Mouse (Mus musculus) cortical plate, adult 2 months (tissue): Measurements from ENCODE around the gene Hltf. TPM values are rescaled to one million over a fixed set of nuclear protein-coding genes. Genes with fewer than 3 reads are reported as not detected.

Source experiments
- H3K27ac ChIP-seq: fragments of 200-500 bp; 2 replicates; pipeline ENCODE4 v1.5.1; 2012; ENCODE audit warnings: low read length, control low read depth, inconsistent platforms; ENCODE audit not compliant: insufficient read depth
- H3K4me1 ChIP-seq: fragments of 200-500 bp; 2 replicates; pipeline ENCODE4 v1.6.1; 2011; ENCODE audit warnings: low read length; ENCODE audit not compliant: control insufficient read depth, insufficient read depth
- H3K4me3 ChIP-seq: fragments of 200-500 bp; 2 replicates; pipeline ENCODE4 v1.5.1; 2011; ENCODE audit warnings: mild to moderate bottlenecking, low read length, control low read depth; ENCODE audit not compliant: insufficient read depth
- CTCF ChIP-seq: fragments of 200-500 bp; IDR thresholded peaks from 2 replicates; pipeline ENCODE4 v1.5.1; 2011; ENCODE audit warnings: mild to moderate bottlenecking, control low read depth, low read length; ENCODE audit not compliant: insufficient read depth; ENCODE audit errors: extremely low read depth
- POLR2A ChIP-seq: fragments of 200-500 bp; IDR thresholded peaks from 2 replicates; pipeline ENCODE4 v1.6.1; 2011; ENCODE audit warnings: mild to moderate bottlenecking, low read length, control low read depth; ENCODE audit not compliant: insufficient read depth; ENCODE audit errors: extremely low read depth
- polyA plus RNA-seq: library from polyadenylated mRNA; depleted of rRNA; stranded (reverse); fragments of >200 nt; gene quantifications from 2 replicates; pipeline ENCODE4 v1.2.3, GENCODE M21; 2012

Hltf gene
- polyA plus RNA-seq, 1 experiment, result 14.7 TPM

DNA sequence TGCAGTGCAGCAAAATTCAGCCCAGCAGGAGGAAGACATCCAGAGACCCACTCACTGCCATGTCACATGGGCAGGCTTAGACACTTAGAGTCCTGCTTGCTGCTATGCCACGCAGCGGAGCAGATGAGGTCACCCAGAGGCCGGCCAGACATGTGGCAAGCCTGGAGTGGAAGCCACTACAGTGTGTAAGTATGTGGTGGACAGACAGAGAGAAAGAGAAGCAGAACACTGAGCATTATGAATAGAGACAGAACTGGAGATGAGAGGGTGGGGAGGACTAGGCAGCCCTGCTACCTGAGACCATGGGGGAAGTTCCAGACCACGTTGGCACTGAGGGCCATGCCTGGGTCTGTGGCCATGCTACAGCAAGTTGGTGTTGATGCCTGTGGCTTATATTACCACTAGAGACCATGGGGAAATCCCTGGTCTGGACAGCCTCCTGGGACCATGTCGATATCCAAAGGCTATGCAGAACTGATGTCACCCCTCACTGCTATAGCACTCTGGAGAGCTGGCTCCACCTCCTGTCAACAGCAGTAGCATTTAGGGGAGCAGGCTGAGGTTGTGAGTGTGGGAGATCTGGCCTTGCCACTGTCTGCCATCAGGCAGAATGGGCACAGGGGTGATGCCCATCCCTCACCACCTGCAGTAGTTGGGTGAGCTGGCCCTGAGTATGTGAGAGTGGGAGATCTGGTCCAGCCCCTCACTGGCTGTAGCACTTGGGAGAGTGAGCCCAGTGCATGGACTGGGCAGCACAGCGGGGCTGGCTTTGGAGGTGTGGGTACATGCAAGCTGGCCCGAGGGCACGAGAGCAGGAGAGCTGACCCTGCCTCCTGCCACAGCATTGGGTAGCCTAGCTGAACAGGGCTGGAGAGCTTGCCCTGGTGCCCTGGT is 73.1 kb downstream of the Hltf start:
- no peak for TF ChIP-seq CTCF
- TF ChIP-seq POLR2A, result no peak
- Histone ChIP-seq H3K4me1 (peaks cover 3% of the 10 kb centered on the region; the same call in 1 of the 2 replicates), H3K27ac (no peak overlapping the region), H3K4me3 (no peak overlapping the region)

DNA sequence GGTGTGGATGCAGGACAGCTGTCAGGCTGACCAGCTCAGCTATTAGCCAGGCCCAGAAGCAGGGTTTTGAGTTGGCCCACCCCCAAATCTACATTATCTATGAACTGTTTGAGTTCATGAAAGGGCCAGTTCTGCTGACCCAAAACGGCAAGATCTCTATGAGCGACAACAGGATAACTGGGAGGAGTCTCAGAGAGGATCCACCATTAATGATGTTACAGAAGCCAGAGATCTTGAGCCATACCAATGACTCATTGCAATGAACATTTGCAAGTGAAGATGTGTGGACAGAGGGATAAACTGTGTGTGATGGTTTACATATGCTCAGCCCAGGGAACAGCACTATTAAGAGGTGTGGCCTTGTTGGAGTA is 73.7 kb downstream of the Hltf start:
- no peak overlapping the region for H3K27ac ChIP-seq
- TF ChIP-seq POLR2A (no peak), CTCF (no peak)

DNA sequence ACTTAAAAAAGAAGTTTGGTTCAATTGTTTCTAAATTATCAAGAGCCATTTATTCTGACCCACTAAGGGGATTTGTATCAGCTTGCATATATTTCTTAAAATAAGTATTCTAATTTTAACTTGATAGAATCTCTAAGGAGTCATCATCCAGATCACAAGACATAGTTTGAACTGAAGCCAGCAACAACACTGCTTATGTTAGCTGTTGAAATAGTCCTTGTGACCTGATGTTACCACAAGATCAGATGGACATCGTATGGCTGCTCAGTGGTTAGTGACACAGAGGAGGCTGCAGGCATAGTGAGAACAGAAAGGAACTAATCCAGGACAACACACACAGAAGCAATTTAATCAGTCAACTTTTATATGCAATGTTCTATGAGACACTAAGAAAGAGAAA is 75.1 kb downstream of the Hltf start:
- H3K4me1 ChIP-seq, result peaks cover 3% of the 10 kb centered on the region; the same call in 1 of the 2 replicates

More for the DNA sequence above, 73.7 kb downstream of the Hltf start:
- Histone ChIP-seq H3K4me1 (peaks cover 3% of the 10 kb centered on the region; the same call in 1 of the 2 replicates), H3K4me3 (no peak overlapping the region)

DNA sequence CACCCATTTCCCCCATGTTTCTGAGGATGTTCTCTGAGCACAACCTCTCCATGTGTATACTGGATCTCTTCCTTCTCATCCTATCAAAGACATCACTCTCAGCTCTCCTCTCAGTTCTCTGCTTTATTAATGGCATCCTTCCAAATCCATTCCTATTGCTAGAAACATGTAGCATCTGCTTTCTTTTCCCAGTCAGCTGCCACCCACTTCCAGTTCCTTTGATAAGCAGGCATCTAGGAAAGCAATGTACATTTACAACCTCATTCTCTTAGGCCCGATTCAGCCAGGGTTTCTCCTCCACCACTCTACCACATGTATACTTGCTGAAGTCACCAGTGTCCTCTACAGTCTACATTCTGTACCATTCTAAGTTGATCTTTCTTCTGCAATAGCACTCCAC is 76.1 kb downstream of the Hltf start:
- Histone ChIP-seq H3K27ac (no peak overlapping the region), H3K4me1 (peaks cover 3% of the 10 kb centered on the region; the same call in 1 of the 2 replicates), H3K4me3 (no peak overlapping the region)
- TF ChIP-seq POLR2A (no peak), CTCF (no peak)

More for the DNA sequence above, 75.1 kb downstream of the Hltf start:
- H3K4me3 ChIP-seq, result no peak overlapping the region
- TF ChIP-seq POLR2A, result no peak
- H3K27ac ChIP-seq, result no peak overlapping the region

DNA sequence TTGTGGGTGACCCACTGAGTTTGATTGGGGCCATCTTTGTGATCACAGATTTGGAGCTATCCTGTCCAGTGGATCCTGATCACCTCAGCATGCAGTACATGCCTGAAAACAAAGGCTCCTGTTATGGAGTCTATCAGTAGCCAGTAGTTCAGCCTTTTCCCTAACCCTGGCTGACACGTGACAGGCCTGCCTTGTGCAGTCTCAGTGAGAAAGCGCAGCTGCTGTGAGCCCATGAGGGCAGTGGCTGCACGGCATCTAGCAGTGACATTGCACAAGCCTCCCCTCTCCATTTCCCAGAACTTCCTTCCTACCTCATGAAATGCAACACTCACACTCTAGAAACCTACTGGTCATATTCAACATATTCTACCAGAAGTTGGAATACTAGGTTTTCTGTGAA is 76.9 kb downstream of the Hltf start:
- Histone ChIP-seq H3K4me1 (peaks cover 3% of the 10 kb centered on the region; the same call in 1 of the 2 replicates), H3K27ac (no peak overlapping the region), H3K4me3 (no peak overlapping the region)
- TF ChIP-seq POLR2A (no peak), CTCF (no peak)

DNA sequence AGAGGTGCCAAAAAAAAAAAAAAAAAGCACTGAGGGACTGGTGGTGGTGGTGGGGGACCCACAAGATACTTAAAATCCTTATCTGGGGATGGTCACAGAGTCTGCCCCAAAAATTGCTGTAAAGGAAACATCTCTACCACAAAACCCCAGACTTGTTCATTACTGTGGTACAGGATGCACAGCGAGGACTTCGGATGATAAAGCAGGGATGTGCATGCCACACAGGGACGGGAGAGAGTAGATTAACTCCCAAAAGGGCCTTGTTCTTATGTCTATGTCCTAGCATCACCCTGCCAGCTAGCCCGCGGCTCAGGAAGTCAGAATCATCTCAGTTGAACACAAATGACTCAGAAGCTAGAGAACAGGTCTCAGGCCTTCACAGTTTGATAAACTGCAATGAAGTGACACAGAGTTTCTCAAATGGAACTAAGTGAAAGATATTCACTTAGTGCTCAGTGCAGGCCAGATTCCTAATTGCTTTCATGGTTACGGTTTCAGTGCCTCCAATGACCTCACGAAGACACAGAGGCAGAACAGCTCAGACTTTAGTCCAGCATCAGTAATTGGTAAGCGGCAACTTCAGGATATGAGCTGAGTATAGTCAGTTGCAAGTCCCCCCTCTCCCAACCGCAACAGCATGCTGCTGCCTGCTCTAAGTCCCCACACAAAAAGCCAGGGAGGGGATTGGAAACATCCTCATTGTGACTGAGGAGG is 79.4 kb downstream of the Hltf start:
- Histone ChIP-seq H3K27ac (no peak overlapping the region), H3K4me3 (no peak overlapping the region), H3K4me1 (peaks cover 3% of the 10 kb centered on the region; the same call in 1 of the 2 replicates)
- TF ChIP-seq POLR2A (no peak), CTCF (no peak)

DNA sequence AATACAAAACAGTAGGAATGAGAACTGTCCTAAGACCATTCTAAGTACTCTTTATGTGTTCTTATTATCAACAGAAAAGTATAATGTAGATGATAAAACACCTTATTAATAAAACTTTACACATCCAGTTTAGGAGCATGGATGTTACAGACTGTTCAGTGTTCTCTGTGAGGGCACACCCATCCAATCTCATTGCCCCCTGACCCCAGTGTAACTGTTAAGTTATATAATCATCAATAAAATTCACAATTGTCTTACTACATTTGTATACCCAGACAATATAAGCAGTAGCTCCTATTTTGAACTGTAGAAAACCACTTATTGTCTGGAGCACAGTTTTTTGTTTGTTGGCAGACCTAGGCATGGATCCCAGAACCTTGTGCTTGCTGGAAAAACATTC is 83.6 kb downstream of the Hltf start:
- no peak overlapping the region for H3K4me3 ChIP-seq
- no peak overlapping the region for H3K27ac ChIP-seq
- H3K4me1 ChIP-seq, result no peaks in the 10 kb centered on the region
- TF ChIP-seq POLR2A, result no peak
- no peak for TF ChIP-seq CTCF

DNA sequence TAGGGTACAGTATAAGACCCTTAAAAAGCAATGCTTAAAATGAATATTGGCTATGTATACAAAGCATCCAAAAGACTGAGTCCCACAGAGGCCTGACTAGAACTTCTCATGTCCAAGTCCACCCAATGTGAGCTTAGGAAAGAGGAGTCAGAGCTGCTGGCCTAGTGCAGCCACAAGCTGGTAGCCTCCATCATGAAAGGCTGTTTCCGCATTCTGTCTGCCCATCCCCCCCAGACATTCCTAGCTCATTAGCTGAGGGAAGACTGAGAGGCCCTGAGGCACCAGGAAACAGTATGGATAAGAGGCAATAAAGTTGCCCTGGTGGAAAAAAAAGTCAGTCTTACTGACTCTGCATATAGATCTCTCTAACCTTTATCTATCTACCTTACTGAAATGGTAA is 84.1 kb downstream of the Hltf start:
- H3K4me1 ChIP-seq, result no peaks in the 10 kb centered on the region
- no peak overlapping the region for H3K4me3 ChIP-seq
- TF ChIP-seq CTCF, result no peak
- TF ChIP-seq POLR2A, result no peak
- H3K27ac ChIP-seq, result no peak overlapping the region

DNA sequence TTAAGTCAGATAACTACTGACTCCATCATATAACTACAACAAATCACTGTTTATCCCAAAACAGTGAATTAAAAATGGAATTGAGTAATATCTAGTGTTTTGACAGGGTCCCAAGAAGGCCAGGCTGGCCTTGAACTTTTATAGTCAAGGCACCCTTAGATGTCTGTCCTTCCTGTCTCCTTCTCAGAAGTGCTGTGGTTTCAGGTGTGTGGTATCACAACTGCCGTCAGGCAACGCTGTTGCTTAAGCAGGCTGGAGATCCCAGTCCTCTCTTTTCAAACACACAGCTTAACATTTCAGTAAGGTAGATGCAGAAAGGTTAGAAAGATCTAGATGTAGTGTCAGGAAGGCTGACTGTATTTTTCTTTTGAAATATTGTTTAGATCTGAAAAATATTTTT is 84.5 kb downstream of the Hltf start:
- H3K4me1 ChIP-seq, result no peaks in the 10 kb centered on the region
- no peak overlapping the region for H3K27ac ChIP-seq
- no peak overlapping the region for H3K4me3 ChIP-seq
- TF ChIP-seq CTCF (no peak), POLR2A (no peak)

DNA sequence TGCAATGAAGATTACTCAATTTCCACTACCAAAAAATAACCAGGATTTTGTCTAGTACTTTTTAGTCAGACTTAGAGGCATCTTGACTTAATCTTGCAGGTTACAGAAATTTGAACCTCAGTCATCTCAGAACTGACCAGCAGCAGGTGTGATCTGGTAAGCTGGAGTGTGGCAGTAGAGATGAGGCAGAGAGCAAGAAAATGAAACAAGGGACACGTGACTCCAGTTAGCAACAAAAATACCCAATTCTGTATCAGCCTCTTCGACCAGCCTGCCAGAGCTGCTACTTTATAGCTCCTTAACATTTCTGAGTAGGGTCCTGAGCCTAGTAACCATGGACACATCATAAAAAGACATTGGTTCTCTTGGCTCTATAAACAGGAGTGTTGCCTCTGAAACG is 85.0 kb downstream of the Hltf start:
- H3K27ac ChIP-seq, result no peak overlapping the region
- H3K4me1 ChIP-seq, result no peaks in the 10 kb centered on the region; the same call in 1 of the 2 replicates
- no peak for TF ChIP-seq POLR2A
- TF ChIP-seq CTCF, result no peak

More for the DNA sequence above, 85.0 kb downstream of the Hltf start:
- no peak overlapping the region for H3K4me3 ChIP-seq
